Mouse (Mus musculus) heart, adult 9 months (tissue): ENCODE results near the gene Abca8a.
"Not testable (repeated sequence)": the region's sequence is repeated elsewhere in the genome, so short reads cannot be mapped to it uniquely, and the experiment has no call there.

Experiments used
- DNase-seq, 2 experiments: peaks; one replicate each; pipeline ENCODE4 v3.0.0; 2022; ENCODE audit warnings: low spot score in 2 of 2

The Abca8a gene

GRCm38 (mm10) chr11:109988164-109988563 lies 107.6 kb downstream of the Abca8a start:
- DNase-seq: no peak

- DNase-seq: not testable (repeated sequence)
These were observed 108.2 kb downstream of the Abca8a start for GRCm38 (mm10) chr11:109987460-109988072.

GRCm38 (mm10) chr11:109981872-109982271 lies 113.9 kb downstream of the Abca8a start:
- no peak for DNase-seq
